ENCODE assay signal across 17 mouse cellular contexts in genomic region chr12:82237946-82238345, GRCm38 (mm10).
DNase-seq lines count a peak whose midpoint lies in the region; ATAC-seq and TF ChIP-seq lines count a peak whose summit lies in the region.
"Had no signal": no experiment of that assay in that cellular context is flagged by ENCODE, and none has a peak within 500 bp of the region (broad histone marks: within the 10 kb centered on the region; RNA-seq: fewer than 3 reads in every experiment).

No protein-coding gene starts in this region.

- no peaks in the 10 kb centered on the region for H3K27me3 ChIP-seq in embryonic facial prominence, embryonic 14.5 days (replicated peaks; ENCODE audit: control insufficient read depth, insufficient read depth, low read length)
- H3K27me3 ChIP-seq in embryonic facial prominence, embryonic 10.5 days (replicated peaks; ENCODE audit: low read depth, poor library complexity, severe bottlenecking) = no peaks in the 10 kb centered on the region
- no peaks in the 10 kb centered on the region for H3K27me3 ChIP-seq in hindbrain, embryonic 13.5 days
- no peaks in the 10 kb centered on the region for H3K27me3 ChIP-seq in hindbrain, embryonic 11.5 days (ENCODE audit: control insufficient read depth, insufficient read depth, low read length)
- H3K27me3 ChIP-seq in midbrain, postnatal 0 days (ENCODE audit: insufficient read depth, low read length) = no peaks in the 10 kb centered on the region
- H3K27me3 ChIP-seq in midbrain, embryonic 10.5 days (ENCODE audit: low read depth, poor library complexity, severe bottlenecking) = no peaks in the 10 kb centered on the region
- H3K27me3 ChIP-seq in stomach, embryonic 15.5 days (replicated peaks) = no peaks in the 10 kb centered on the region
- H3K27me3 ChIP-seq: intestine, embryonic 15.5 days; limb, embryonic 12.5 days had no signal

- no peaks in the 10 kb centered on the region for H3K9me3 ChIP-seq in embryonic facial prominence, embryonic 14.5 days (ENCODE audit: control insufficient read depth, low read length)
- no peaks in the 10 kb centered on the region for H3K9me3 ChIP-seq in embryonic facial prominence, embryonic 10.5 days
- no peaks in the 10 kb centered on the region for H3K9me3 ChIP-seq in hindbrain, embryonic 13.5 days
- H3K9me3 ChIP-seq in hindbrain, embryonic 11.5 days (ENCODE audit: control insufficient read depth, low read length) = no peaks in the 10 kb centered on the region
- no peaks in the 10 kb centered on the region for H3K9me3 ChIP-seq in midbrain, postnatal 0 days (ENCODE audit: low read length)
- no peaks in the 10 kb centered on the region for H3K9me3 ChIP-seq in midbrain, embryonic 10.5 days (replicated peaks)
- H3K9me3 ChIP-seq in stomach, embryonic 15.5 days = no peaks in the 10 kb centered on the region
- H3K9me3 ChIP-seq: intestine, embryonic 15.5 days; limb, embryonic 12.5 days had no signal

- DNase-seq in embryonic facial prominence, embryonic 14.5 days (ENCODE audit: low spot score) = peak; percentile 71
- no peak for DNase-seq in embryonic facial prominence, embryonic 10.5 days (ENCODE audit: low spot score)
- DNase-seq in hindbrain, embryonic 11.5 days (ENCODE audit: low spot score) = no peak
- DNase-seq in midbrain, postnatal 0 days (ENCODE audit: low spot score) = peak; percentile 52
- DNase-seq in midbrain, embryonic 10.5 days (ENCODE audit: low spot score) = no peak
- DNase-seq in frontal cortex, postnatal 25 days (ENCODE audit: low spot score in 2 of 2) = no peak
- DNase-seq: cerebellum, adult 18-20 months; embryo, embryonic 11 days; gastrocnemius, postnatal 14 days; spleen, adult 18-20 months; thymus, adult 2 months had no signal

- 0 out of 2 replicates have a peak overlapping the region, but pooled peaks have one; percentile 8 for H3K27ac ChIP-seq in embryonic facial prominence, embryonic 14.5 days (replicated peaks; ENCODE audit: low read depth, low read length)
- no peak overlapping the region for H3K27ac ChIP-seq in embryonic facial prominence, embryonic 10.5 days (replicated peaks)
- peak overlapping the region; percentile 18; the same call in 1 of the 2 replicates for H3K27ac ChIP-seq in hindbrain, embryonic 13.5 days
- H3K27ac ChIP-seq in hindbrain, embryonic 11.5 days (ENCODE audit: low read depth, low read length) = no peak overlapping the region
- no peak overlapping the region for H3K27ac ChIP-seq in midbrain, postnatal 0 days (ENCODE audit: low read depth, low read length)
- H3K27ac ChIP-seq in midbrain, embryonic 10.5 days (replicated peaks) = no peak overlapping the region
- H3K27ac ChIP-seq in stomach, embryonic 15.5 days = no peak overlapping the region
- H3K27ac ChIP-seq: intestine, embryonic 15.5 days; layer of hippocampus, adult 2 months; limb, embryonic 12.5 days; macrophage had no signal

- peaks cover 2% of the 10 kb centered on the region; the same call in 1 of the 2 replicates for H3K4me1 ChIP-seq in embryonic facial prominence, embryonic 14.5 days (ENCODE audit: control insufficient read depth, insufficient read depth, low read length)
- peaks cover 17% of the 10 kb centered on the region for H3K4me1 ChIP-seq in embryonic facial prominence, embryonic 10.5 days
- H3K4me1 ChIP-seq in hindbrain, embryonic 13.5 days (replicated peaks) = peaks cover 11% of the 10 kb centered on the region; the same call in 1 of the 2 replicates
- no peaks in the 10 kb centered on the region for H3K4me1 ChIP-seq in hindbrain, embryonic 11.5 days (replicated peaks; ENCODE audit: control insufficient read depth, insufficient read depth, low read length)
- H3K4me1 ChIP-seq in midbrain, postnatal 0 days (ENCODE audit: insufficient read depth, low read length) = no peaks in the 10 kb centered on the region
- H3K4me1 ChIP-seq in midbrain, embryonic 10.5 days = peaks cover 4% of the 10 kb centered on the region; the same call in 1 of the 2 replicates
- H3K4me1 ChIP-seq in stomach, embryonic 15.5 days = no peaks in the 10 kb centered on the region

- no peak for TF ChIP-seq CTCF in midbrain, postnatal 0 days (IDR thresholded peaks at IDR 0.05)

- WGBS in embryonic facial prominence, embryonic 14.5 days = 44% methylated on average over 4 of the region's 4 CpGs
- 75% methylated on average over 4 of the region's 4 CpGs for WGBS in embryonic facial prominence, embryonic 10.5 days
- 64% methylated on average over 4 of the region's 4 CpGs for whole genome bisulfite sequencing in hindbrain, embryonic 13.5 days
- 78% methylated on average over 4 of the region's 4 CpGs for WGBS in hindbrain, embryonic 11.5 days
- 62% methylated on average over 4 of the region's 4 CpGs for WGBS in midbrain, postnatal 0 days
- WGBS in midbrain, embryonic 10.5 days = 86% methylated on average over 4 of the region's 4 CpGs
- 42% methylated on average over 4 of the region's 4 CpGs for WGBS in stomach, embryonic 15.5 days

- ATAC-seq in embryonic facial prominence, embryonic 14.5 days (ENCODE audit: low read depth) = 0 out of 2 replicates have a peak, but pooled peaks have one; percentile 37
- no peak for ATAC-seq in hindbrain, embryonic 13.5 days (ENCODE audit: low FRiP score)
- no peak for ATAC-seq in hindbrain, embryonic 11.5 days (ENCODE audit: low FRiP score)
- no peak for ATAC-seq in midbrain, postnatal 0 days (ENCODE audit: low FRiP score)
- 0 out of 2 replicates have a peak, but pooled peaks have one; percentile 7 for ATAC-seq in stomach, embryonic 15.5 days (ENCODE audit: insufficient read depth, low FRiP score, low read depth)
- ATAC-seq: intestine, embryonic 15.5 days had no signal

- no peak overlapping the region for H3K4me2 ChIP-seq in embryonic facial prominence, embryonic 14.5 days (ENCODE audit: low read depth, low read length)
- no peak overlapping the region for H3K4me2 ChIP-seq in hindbrain, embryonic 13.5 days
- H3K4me2 ChIP-seq in hindbrain, embryonic 11.5 days (replicated peaks; ENCODE audit: low read depth, low read length) = no peak overlapping the region
- H3K4me2 ChIP-seq in midbrain, postnatal 0 days (ENCODE audit: low read depth, low read length, poor library complexity, severe bottlenecking) = no peak overlapping the region
- H3K4me2 ChIP-seq in stomach, embryonic 15.5 days = no peak overlapping the region
- H3K4me2 ChIP-seq: intestine, embryonic 15.5 days; limb, embryonic 12.5 days had no signal

- no peak overlapping the region for H3K4me3 ChIP-seq in embryonic facial prominence, embryonic 14.5 days (ENCODE audit: low read depth, low read length)
- no peak overlapping the region for H3K4me3 ChIP-seq in embryonic facial prominence, embryonic 10.5 days
- H3K4me3 ChIP-seq in hindbrain, embryonic 13.5 days = no peak overlapping the region
- H3K4me3 ChIP-seq in hindbrain, embryonic 11.5 days (ENCODE audit: low read depth, low read length) = no peak overlapping the region
- no peak overlapping the region for H3K4me3 ChIP-seq in midbrain, postnatal 0 days (ENCODE audit: low read depth, low read length)
- no peak overlapping the region for H3K4me3 ChIP-seq in midbrain, embryonic 10.5 days
- H3K4me3 ChIP-seq in stomach, embryonic 15.5 days (replicated peaks) = no peak overlapping the region
- H3K4me3 ChIP-seq: intestine, embryonic 15.5 days; layer of hippocampus, adult 2 months; limb, embryonic 12.5 days had no signal

- H3K9ac ChIP-seq in embryonic facial prominence, embryonic 14.5 days (ENCODE audit: low read depth, low read length) = no peak overlapping the region
- no peak overlapping the region for H3K9ac ChIP-seq in hindbrain, embryonic 13.5 days
- H3K9ac ChIP-seq in hindbrain, embryonic 11.5 days (ENCODE audit: low read depth, low read length) = no peak overlapping the region
- no peak overlapping the region for H3K9ac ChIP-seq in midbrain, postnatal 0 days (replicated peaks; ENCODE audit: low read length, poor library complexity, severe bottlenecking)
- H3K9ac ChIP-seq in stomach, embryonic 15.5 days = no peak overlapping the region
- H3K9ac ChIP-seq: intestine, embryonic 15.5 days; limb, embryonic 12.5 days had no signal

- H3K36me3 ChIP-seq in embryonic facial prominence, embryonic 14.5 days (ENCODE audit: control insufficient read depth, insufficient read depth, low read length) = no peaks in the 10 kb centered on the region; the same call in 1 of the 2 replicates
- H3K36me3 ChIP-seq in embryonic facial prominence, embryonic 10.5 days (replicated peaks) = peaks cover 21% of the 10 kb centered on the region
- H3K36me3 ChIP-seq in hindbrain, embryonic 13.5 days = no peaks in the 10 kb centered on the region
- H3K36me3 ChIP-seq in hindbrain, embryonic 11.5 days (ENCODE audit: control insufficient read depth, insufficient read depth, low read length) = no peaks in the 10 kb centered on the region
- H3K36me3 ChIP-seq in midbrain, postnatal 0 days (ENCODE audit: insufficient read depth, low read length) = no peaks in the 10 kb centered on the region
- H3K36me3 ChIP-seq in midbrain, embryonic 10.5 days = peaks cover 30% of the 10 kb centered on the region
- H3K36me3 ChIP-seq in stomach, embryonic 15.5 days = no peaks in the 10 kb centered on the region
- H3K36me3 ChIP-seq: intestine, embryonic 15.5 days had no signal

Comparison
In these comparisons a context has a peak if more than half of its experiments do, and no peak if none do; other contexts are left out.
1. DNase-seq: peak in embryonic facial prominence, embryonic 14.5 days (single experiment) and midbrain, postnatal 0 days (single experiment); none in embryonic facial prominence, embryonic 10.5 days (single experiment), hindbrain, embryonic 11.5 days (single experiment), midbrain, embryonic 10.5 days (single experiment) and frontal cortex, postnatal 25 days (0 of 2).
2. H3K27ac ChIP-seq: peak in embryonic facial prominence, embryonic 14.5 days (single experiment) and hindbrain, embryonic 13.5 days (single experiment); none in embryonic facial prominence, embryonic 10.5 days (single experiment), hindbrain, embryonic 11.5 days (single experiment), midbrain, postnatal 0 days (single experiment), midbrain, embryonic 10.5 days (single experiment) and stomach, embryonic 15.5 days (single experiment).
3. ATAC-seq: peak in embryonic facial prominence, embryonic 14.5 days (single experiment) and stomach, embryonic 15.5 days (single experiment); none in hindbrain, embryonic 13.5 days (single experiment), hindbrain, embryonic 11.5 days (single experiment) and midbrain, postnatal 0 days (single experiment).